Mouse (Mus musculus): ENCODE measurements around the gene Itga3.

Itga3 gene

DNA sequence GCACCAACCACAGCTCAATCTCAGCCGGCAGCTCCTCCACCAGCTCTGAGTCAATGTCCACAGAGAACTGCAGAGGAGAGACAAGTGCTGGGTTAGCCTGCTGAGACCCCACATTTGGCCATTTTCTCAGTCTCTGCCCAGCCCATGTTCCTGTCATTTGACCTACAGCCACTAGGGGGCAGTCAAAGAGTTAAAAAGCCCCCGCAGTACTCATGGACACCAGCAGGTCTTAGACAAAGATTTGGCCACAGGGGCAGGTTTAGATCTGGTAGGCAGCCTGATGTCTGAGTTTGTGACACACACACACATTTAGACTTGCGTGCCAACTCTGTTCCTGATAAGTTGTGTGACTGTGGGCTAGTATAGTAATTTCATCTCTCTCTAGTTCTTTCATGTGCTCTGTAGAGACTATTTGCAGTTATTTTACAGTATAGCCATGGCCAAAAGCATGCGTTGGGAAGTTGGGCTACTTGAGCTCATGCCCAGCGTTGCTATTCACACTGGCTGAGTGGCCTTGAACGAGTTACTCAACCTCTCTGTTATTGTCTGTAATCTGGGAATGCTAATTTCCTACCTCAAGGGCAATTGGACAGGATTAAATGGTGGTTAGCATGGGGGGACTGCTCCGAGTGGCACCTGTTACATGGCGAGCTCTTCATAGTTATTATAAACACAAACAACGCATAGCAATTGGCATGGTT, 29.5 kb downstream of the Itga3 start:
- POLR2A ChIA-PET: interaction anchor here in 1 of 4 experiments (1.1 to 1.7 kb wide), 3 partner anchors 9 to 111 kb away, joined by 3 to 7 read pairs (median 4); partner anchors contain the start of gene Col1a1
- CTCF ChIA-PET: interaction anchor here (0.6 to 2.2 kb wide), 18 partner anchors 10 to 474 kb away, joined by 3 to 7 read pairs (median 4); no protein-coding TSS in a partner anchor

DNA sequence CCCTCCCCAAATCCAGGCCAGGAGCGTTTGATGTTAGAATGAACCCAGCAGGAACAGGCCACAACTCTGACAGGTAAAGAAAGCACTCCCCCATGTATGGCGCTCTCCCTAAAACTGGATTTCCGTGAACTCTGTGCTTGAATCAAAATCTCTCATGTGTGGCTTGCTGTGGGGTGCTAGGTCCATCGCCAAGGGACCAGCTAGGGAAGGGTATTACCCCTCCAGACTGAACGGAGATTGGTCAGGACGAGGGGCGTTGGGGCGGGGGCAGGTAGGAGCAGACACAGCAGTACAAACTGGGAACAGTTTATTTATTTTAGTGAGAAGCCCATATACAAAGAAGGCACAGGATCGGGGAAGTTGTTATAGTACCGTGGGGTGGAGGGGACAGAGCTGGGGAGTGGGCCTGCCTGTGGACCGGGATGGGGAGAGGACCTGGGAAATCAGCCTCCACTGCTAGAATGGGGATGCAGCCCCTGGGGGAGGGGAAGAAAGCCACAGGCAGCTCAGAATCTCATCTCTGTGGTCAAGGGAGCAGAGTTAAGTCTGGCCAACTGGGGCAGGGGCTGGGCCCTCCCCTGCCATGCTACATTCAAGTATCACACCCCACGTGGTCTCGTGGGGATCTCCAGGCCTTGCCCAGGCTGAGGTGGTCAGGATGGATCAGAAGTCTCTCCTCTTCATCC, 32.3 kb downstream of the Itga3 start:
- POLR2A ChIA-PET: interaction anchor here in 1 of 4 experiments (1.2 kb wide), 1 partner anchor 11 kb away, joined by 3 read pairs; no protein-coding TSS in a partner anchor
- CTCF ChIA-PET: interaction anchor here in 2 of 4 experiments (0.6 to 1.4 kb wide), 3 partner anchors 26 to 187 kb away, joined by 3 to 5 read pairs (median 3); no protein-coding TSS in a partner anchor

DNA sequence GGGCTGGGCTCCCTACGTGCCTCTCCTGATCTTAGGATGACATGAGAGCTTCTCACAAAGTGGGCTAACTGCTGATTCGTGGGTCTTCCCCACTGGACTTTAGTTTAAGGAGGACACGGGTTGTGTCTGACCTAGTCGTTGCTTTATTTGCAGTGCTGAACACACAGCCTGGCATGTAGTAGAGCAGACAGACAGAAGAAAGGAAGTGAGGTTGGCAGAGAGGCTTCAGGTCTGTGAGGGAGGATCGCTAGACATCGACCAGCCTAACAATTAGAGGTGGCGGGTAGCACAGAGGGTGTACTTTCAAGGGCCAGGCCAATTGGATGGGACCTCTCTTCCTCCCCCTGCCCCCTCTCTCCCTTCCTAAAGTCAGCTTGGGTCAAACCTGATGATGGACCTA, 33.0 kb downstream of the Itga3 start:
- ChIA-PET POLR2A (interaction anchor here in 2 of 4 experiments (0.6 to 1.2 kb wide), 3 partner anchors 10 to 101 kb away, joined by 3 read pairs; no protein-coding TSS in a partner anchor), CTCF (interaction anchor here in 2 of 4 experiments (0.7 to 2.5 kb wide), 6 partner anchors 10 to 215 kb away, joined by 3 to 19 read pairs (median 4); no protein-coding TSS in a partner anchor)

DNA sequence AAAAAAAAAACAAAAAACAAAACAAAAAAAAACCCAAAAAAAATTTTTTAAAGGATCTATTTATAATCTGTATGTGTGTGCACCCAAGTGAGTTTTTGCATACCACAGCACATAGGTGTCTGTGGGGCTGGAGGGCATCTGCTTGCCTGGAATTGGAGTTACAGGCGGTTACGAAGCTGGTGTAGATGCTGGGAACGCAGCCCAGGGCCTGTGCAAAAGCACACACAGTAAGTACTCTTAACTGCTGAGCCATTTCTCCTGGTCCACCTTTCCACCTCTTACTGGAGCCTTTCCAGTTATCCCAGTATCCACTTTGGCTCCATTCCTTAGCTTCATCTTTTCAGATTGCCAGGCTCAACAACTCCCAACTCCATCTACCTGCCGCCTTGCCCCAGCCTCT, 33.5 kb downstream of the Itga3 start:
- ChIA-PET POLR2A (interaction anchor here in 3 of 4 experiments (0.6 to 2.1 kb wide), 5 partner anchors 9 to 464 kb away, joined by 3 to 5 read pairs (median 3); partner anchors contain the start of gene Itga3 (in 1 of the 3)), CTCF (interaction anchor here in 3 of 4 experiments (0.7 to 2.5 kb wide), 12 partner anchors 10 to 216 kb away, joined by 3 to 19 read pairs (median 5); no protein-coding TSS in a partner anchor)

DNA sequence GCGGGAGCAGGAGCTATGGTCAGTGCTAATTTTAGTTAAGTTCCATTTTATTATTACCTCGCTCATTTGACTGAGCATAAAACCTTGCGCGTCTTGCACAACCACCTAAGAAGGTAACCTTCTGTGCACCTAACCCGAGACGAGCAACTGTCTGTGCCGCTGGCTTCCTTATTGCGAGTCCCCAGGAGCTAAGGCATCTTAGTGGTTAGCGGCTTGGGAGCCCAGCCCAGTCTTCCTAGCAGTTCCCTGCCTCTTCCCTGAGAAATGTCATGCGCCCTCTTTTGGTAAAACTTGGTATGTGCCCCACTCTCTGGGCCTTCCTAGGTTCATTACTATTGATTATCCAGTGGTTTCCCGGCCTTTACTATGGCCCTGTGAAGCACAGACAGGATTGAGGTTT, 34.5 kb downstream of the Itga3 start:
- ChIA-PET CTCF (interaction anchor here (0.5 to 2.5 kb wide), 47 partner anchors 9 to 567 kb away, joined by 3 to 19 read pairs (median 4); partner anchors contain the start of gene Itga3 (in 1 of the 4)), POLR2A (interaction anchor here in 3 of 4 experiments (0.6 to 2.1 kb wide), 21 partner anchors 9 to 556 kb away, joined by 3 to 6 read pairs (median 3); partner anchors contain the start of genes Ppp1r9b (in 2 of the 3) and Itga3 (in 1 of the 3))

DNA sequence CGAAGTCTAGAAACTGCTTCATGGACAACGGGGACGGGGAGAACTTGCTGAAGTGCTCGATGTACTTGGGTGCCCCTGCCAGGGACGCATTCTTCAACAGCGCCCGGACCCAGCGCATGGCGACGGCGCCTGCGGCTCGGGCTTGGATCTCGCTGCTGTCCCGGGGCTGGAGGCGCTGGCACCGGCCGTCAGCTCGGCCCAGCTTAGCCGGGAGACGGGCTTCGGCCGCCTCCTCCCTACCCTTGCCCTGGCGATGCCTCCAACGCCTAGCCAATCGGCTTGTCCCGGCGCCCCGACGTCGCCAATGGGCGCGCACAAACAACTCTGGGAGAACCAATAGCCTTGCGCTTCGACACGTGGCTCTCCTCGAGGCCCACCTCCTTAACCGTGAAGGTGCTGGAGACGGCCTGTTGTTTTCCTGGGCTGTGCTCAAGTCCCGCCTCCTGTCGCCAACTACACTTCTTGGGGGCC, 35.4 kb downstream of the Itga3 start, which contains the start of gene Pdk2:
TSS of gene Pdk2 (minus strand) at position 216 of the 471 bp plus-strand sequence.
- POLR2A ChIA-PET: interaction anchor here in 3 of 4 experiments (0.6 to 2.5 kb wide), 15 partner anchors 11 to 271 kb away, joined by 3 to 6 read pairs (median 3); partner anchors contain the start of genes Itga3 (in 2 of the 3) and Ppp1r9b (in 1 of the 3)
- CTCF ChIA-PET: interaction anchor here (0.6 to 2.5 kb wide), 26 partner anchors 8 to 255 kb away, joined by 3 to 19 read pairs (median 4); no protein-coding TSS in a partner anchor

DNA sequence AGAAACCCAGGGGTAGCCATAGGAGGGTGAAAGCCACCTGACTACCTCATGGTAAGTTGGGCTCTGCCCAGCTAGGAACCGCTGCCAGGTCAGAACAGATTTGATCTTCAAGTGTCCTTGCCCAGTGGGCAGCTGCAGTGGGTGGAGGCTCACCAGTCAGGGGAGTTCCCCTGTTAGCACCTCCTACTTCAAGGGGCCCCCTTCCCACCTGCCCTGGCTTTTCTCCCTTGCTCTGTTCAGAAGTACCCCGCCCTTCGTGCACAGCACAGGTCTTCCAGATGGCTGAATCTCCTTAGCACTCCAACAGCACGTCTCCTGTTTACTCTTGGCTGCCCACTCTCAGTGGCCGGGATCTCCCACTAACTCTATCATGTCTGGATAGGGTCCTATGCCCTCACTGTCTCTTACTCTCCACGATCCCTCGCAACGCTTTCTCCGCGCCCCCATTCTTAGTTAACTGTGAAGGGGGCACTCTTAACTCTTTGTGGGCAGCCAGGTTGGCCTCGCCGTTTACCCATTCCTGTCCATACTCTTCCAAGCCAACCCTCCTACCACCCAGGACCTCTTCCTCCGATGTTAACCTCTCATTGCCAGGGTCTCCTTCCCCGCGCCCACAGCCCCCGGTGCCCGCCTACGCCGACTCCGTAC, 36.0 kb downstream of the Itga3 start:
- ChIA-PET POLR2A (interaction anchor here in 2 of 4 experiments (0.6 to 2.5 kb wide), 5 partner anchors 11 to 270 kb away, joined by 3 to 6 read pairs (median 3); partner anchors contain the start of gene Itga3 (in 1 of the 2)), CTCF (interaction anchor here in 3 of 4 experiments (0.6 to 2.2 kb wide), 6 partner anchors 16 to 211 kb away, joined by 3 to 6 read pairs (median 4); no protein-coding TSS in a partner anchor)

DNA sequence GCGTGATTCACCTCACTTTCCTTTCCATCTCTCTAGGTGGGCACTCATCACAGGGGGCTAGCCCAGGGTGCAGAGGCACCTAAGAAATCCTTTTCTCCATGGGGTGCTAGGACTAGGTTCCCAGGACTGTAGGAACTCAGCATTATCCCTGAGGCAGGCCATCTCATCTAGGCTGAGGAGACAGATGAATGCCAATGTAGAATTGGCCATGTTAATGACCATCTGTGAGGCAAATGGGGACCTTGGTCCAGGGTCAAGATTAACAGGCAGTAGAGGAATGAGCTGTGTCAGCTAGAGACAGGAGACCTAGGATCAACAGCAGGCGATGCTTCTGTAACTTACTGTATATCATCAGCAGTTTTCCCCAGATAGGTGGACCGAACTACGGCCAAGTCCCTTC, 36.8 kb downstream of the Itga3 start:
- ChIA-PET POLR2A (interaction anchor here in 2 of 4 experiments (0.6 to 2.5 kb wide), 4 partner anchors 15 to 271 kb away, joined by 3 to 6 read pairs (median 3); partner anchors contain the start of gene Itga3 (in 1 of the 2)), CTCF (interaction anchor here in 3 of 4 experiments (0.5 to 1.9 kb wide), 3 partner anchors 53 to 1358 kb away, joined by 3 to 4 read pairs (median 3); no protein-coding TSS in a partner anchor)

DNA sequence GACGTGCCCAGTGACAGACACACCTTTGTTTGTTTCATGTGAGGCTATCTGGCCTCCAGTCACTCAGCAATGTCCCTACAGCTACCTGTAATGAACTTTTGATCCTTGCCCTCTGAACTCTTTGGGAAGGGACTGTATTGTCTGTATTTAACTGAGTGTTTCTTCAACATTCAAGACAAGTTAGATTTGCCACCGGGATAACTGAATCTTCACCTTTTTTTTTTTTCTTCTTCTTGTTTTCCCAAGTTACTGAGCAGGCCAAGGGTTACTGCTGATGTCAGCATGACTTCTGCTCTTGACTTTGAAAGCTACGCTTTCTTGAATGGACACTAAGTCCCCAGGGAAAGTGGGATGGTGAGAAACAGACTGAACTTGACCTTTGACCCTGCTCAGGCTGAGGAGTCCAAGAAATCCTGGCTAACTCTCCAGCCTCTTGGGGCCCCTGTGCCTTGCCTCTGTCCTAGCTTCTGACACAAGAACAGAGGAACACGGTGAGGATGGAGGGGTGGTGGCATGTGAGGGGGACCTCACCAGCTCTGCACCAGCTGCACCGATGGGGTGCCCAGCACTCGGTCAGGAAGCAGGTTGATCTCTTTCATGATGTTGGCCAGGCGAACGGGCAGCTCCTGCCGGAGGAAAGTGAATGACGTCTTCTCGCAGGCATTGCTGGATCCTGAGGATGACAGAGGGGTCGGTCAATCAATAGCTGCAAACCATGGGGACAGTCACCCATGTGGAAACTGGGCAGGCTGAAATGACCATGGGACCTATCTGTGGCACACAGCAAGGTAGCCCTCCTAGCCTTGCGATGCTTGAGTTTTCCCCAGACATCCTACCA, 37.6 kb downstream of the Itga3 start:
- POLR2A ChIA-PET: interaction anchor here in 1 of 4 experiments (2.5 kb wide), 1 partner anchor 37 kb away, joined by 6 read pairs; the partner anchor contains the start of gene Itga3
- CTCF ChIA-PET: interaction anchor here in 2 of 4 experiments (0.5 to 1.9 kb wide), 2 partner anchors 213 to 1359 kb away, joined by 3 to 4 read pairs; no protein-coding TSS in a partner anchor

DNA sequence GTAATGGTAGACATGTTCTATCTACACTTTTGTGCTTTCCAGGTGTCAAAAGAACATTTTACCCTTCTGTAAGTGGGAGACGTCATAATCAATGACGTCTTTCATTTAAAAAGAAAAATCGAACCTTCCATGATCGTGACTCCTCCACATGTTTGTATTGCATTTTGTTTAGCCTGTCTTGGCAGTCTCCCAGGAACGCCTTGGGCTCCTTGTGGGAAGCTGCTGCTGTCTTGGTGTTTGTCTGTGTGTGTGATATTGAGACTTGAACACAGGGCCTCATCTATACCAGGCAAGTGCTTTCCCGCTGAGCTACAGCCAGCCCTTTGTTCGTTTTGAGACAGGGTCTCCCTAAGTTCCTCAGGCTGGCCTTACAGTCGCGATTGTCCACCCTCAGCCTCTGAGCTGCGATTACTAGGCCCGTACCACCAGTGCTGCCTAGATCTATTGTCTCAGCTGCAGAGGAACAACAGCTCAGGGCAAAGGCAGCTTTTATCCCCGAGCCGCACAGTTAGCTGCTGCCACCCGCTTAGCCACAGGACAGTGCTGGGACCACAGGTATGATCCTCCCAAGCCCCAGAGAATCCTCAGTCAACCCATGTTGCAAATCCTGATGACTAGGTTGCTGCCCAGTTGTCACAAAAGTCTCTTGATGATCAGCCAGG, 38.3 kb downstream of the Itga3 start:
- CTCF ChIA-PET: interaction anchor here in 1 of 4 experiments (0.6 kb wide), 1 partner anchor 1222 kb away, joined by 4 read pairs; no protein-coding TSS in a partner anchor

DNA sequence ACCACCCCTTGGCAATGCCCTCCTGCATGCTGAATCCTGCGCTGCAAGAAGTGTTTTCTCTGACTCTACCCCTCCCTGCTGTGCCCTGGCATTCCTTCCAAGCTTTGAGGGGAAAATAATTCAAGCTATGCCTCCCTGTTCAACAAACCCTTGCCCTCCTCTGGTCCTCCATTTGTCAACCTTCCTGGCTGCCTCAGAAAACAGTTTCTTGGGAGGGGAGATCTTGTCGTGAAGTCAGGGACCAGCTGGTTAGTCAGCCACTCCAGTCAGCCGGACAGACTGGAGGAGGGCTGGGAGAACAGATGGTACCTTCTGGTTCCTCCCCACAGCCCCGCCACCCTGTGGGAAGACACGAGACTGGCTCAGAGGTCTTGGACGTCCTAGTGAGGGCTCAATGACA, 39.3 kb downstream of the Itga3 start:
- CTCF ChIA-PET: no interaction called here
- POLR2A ChIA-PET: no interaction called here

More for the DNA sequence above, 38.3 kb downstream of the Itga3 start:
- POLR2A ChIA-PET: no interaction called here

DNA sequence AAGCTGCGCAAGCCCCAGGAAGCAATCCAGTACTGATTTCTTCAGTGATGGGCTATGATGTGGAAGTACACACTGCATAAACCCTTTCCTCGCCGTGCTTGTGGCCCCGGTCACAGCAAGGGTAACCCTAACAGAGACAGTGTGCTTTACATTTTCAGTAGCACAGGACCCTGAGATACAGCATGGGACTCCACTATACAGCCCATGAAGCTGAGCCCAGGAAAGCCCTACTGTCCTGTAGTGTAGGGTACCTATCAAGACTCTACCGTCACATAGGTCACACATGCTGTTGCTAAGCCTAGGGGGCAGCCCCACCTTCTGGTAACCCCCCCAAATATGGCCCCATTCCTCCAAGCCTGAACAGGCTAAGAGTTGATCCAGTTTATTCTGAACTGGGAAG, 40.1 kb downstream of the Itga3 start:
- ChIA-PET CTCF (interaction anchor here in 1 of 4 experiments (0.6 kb wide), 1 partner anchor 100 kb away, joined by 4 read pairs; no protein-coding TSS in a partner anchor), POLR2A (no interaction called here)

DNA sequence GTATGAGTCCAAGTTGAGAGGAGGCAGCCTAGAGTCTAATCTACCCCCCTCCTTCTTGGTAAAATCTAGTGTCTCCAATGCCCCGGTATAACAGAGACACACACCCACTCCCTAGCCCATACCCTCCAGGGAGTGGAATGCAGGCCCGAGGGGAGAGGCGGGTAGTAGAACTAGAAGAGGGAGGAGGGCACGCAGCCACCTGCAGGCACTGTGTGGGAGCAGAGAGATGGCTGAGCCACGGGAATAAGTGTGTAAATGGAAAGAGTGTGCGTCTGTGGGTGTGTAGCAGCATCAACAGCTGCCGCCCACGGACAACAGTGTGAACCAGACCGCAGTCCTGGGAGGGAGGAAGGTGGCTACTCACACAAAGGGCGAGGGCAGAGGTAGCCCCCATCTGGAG, 41.7 kb downstream of the Itga3 start:
- POLR2A ChIA-PET: interaction anchor here in 1 of 4 experiments (0.6 kb wide), 1 partner anchor 443 kb away, joined by 10 read pairs; no protein-coding TSS in a partner anchor
- CTCF ChIA-PET: interaction anchor here in 1 of 4 experiments (0.6 kb wide), 1 partner anchor 47 kb away, joined by 3 read pairs; no protein-coding TSS in a partner anchor

DNA sequence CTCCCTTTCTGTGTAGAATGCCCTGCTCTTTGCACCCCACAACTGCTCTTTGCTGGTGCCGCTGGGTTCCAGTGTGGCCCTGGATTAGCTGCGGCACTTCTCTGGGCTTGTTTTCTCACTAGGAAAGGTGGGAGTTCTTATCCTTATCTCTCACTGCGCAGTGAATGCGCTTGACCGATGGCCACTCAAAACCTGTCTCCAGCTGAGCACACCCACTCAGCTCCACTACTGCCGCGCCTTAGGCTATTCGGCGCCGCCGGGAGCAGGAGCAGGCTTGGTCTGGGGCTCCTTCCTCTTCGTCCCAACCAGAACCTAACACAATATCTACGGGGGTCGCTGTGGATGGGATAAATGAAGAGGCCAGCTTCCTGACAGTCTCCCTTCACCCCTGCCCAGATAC, 43.0 kb downstream of the Itga3 start:
- POLR2A ChIA-PET: interaction anchor here (0.5 to 1.6 kb wide), 17 partner anchors 8 to 1091 kb away, joined by 3 to 5 read pairs (median 3); partner anchors contain the start of gene Ppp1r9b (in 1 of the 4)
- CTCF ChIA-PET: interaction anchor here in 3 of 4 experiments (0.5 to 2.2 kb wide), 25 partner anchors 9 to 662 kb away, joined by 3 to 19 read pairs (median 4); no protein-coding TSS in a partner anchor

DNA sequence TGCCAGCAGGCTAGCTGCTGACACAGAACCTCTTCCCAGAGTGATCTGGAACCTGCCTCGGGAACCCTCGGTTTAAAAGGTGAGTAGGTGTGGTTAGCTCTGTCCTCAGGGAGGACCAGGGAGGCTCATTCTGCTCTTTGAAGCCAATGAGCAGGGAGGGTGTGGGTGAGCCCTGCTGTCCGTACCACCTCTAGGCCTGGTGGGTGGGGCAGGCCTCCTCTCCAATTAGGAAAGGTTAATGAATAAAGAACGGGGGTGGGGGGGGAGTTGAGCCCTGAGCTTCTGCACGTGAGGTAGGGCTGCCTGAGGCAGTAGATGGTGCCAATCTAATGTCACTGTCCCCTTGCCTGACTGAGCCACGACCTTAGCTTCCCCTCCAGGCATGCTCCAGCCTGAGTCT, 43.7 kb downstream of the Itga3 start:
- ChIA-PET CTCF (interaction anchor here (0.6 to 2.2 kb wide), 24 partner anchors 8 to 662 kb away, joined by 3 to 19 read pairs (median 4); no protein-coding TSS in a partner anchor), POLR2A (interaction anchor here in 3 of 4 experiments (0.5 to 1.6 kb wide), 16 partner anchors 8 to 745 kb away, joined by 3 to 5 read pairs (median 3); no protein-coding TSS in a partner anchor)

Data from embryonic stem cell, embryonic (primary cell).